Mouse (Mus musculus): ENCODE measurements around the gene Cd2.
A peak's percentile ranks its signal among the peaks of the same experiment; 100 is the strongest.

Cd2 gene

GRCm38 (mm10) chr3:101275636-101276300 is 12.0 kb downstream of the Cd2 start:
- DNase-seq (ENCODE audit: low read depth, low spot score), result peak; percentile 59

- peak; percentile 90 for DNase-seq (ENCODE audit: low read depth, low spot score)
Observed at GRCm38 (mm10) chr3:101274794-101275193, 12.9 kb downstream of the Cd2 start.

- DNase-seq (ENCODE audit: low read depth, low spot score), result peak; percentile 12
Observed at GRCm38 (mm10) chr3:101274041-101274770, 13.5 kb downstream of the Cd2 start.

- peak; percentile 24 for DNase-seq (ENCODE audit: low read depth, low spot score)
Observed at GRCm38 (mm10) chr3:101272166-101272565, 15.6 kb downstream of the Cd2 start.

- no peak for DNase-seq (ENCODE audit: low read depth, low spot score)
Observed at GRCm38 (mm10) chr3:101270833-101271232, 16.9 kb downstream of the Cd2 start.

- DNase-seq (ENCODE audit: low read depth, low spot score), result no peak
Observed at GRCm38 (mm10) chr3:101268361-101268760, 19.4 kb downstream of the Cd2 start.

- DNase-seq (ENCODE audit: low read depth, low spot score), result peak; percentile 63
Observed at GRCm38 (mm10) chr3:101265561-101266091, 22.1 kb downstream of the Cd2 start.

GRCm38 (mm10) chr3:101258976-101259375 is 28.8 kb downstream of the Cd2 start:
- no peak for DNase-seq (ENCODE audit: low read depth, low spot score)

GRCm38 (mm10) chr3:101256090-101256489 is 31.6 kb downstream of the Cd2 start:
- DNase-seq (ENCODE audit: low read depth, low spot score), result no peak

- no peak for DNase-seq (ENCODE audit: low read depth, low spot score)
Observed at GRCm38 (mm10) chr3:101252141-101252540, 35.6 kb downstream of the Cd2 start.

GRCm38 (mm10) chr3:101249846-101250245 is 37.9 kb downstream of the Cd2 start:
- no peak for DNase-seq (ENCODE audit: low read depth, low spot score)

- DNase-seq (ENCODE audit: low read depth, low spot score), result peak; percentile 64
Observed at GRCm38 (mm10) chr3:101245212-101245611, 42.5 kb downstream of the Cd2 start.

GRCm38 (mm10) chr3:101243002-101243401 is 44.7 kb downstream of the Cd2 start:
- no peak for DNase-seq (ENCODE audit: low read depth, low spot score)

GRCm38 (mm10) chr3:101241866-101242265 is 45.9 kb downstream of the Cd2 start:
- DNase-seq (ENCODE audit: low read depth, low spot score), result no peak

- no peak for DNase-seq (ENCODE audit: low read depth, low spot score)
Observed at GRCm38 (mm10) chr3:101240859-101241258, 46.9 kb downstream of the Cd2 start.

GRCm38 (mm10) chr3:101239236-101239635 is 48.5 kb downstream of the Cd2 start:
- DNase-seq (ENCODE audit: low read depth, low spot score), result no peak

- DNase-seq (ENCODE audit: low read depth, low spot score), result peak; percentile 68
Observed at GRCm38 (mm10) chr3:101238695-101239094, 49.0 kb downstream of the Cd2 start.

- peak; percentile 37 for DNase-seq (ENCODE audit: low read depth, low spot score)
Observed at GRCm38 (mm10) chr3:101236995-101237808, 50.5 kb downstream of the Cd2 start.

- peak; percentile 62 for DNase-seq (ENCODE audit: low read depth, low spot score)
Observed at GRCm38 (mm10) chr3:101236261-101236660, 51.5 kb downstream of the Cd2 start.

GRCm38 (mm10) chr3:101235321-101235720 is 52.4 kb downstream of the Cd2 start:
- peak; percentile 51 for DNase-seq (ENCODE audit: low read depth, low spot score)

- DNase-seq (ENCODE audit: low read depth, low spot score), result peak; percentile 77
Observed at GRCm38 (mm10) chr3:101233424-101233823, 54.3 kb downstream of the Cd2 start.

GRCm38 (mm10) chr3:101232570-101232969 is 55.2 kb downstream of the Cd2 start:
- peak; percentile 52 for DNase-seq (ENCODE audit: low read depth, low spot score)
